Mouse (Mus musculus) left cerebral cortex, adult 2 months (tissue): ENCODE data around the gene Rpl12. TPM values are rescaled to one million over a fixed set of nuclear protein-coding genes. Genes with fewer than 3 reads are reported as not detected.

Experiments
- DNase-seq, 2 experiments: peaks; one replicate each; pipeline ENCODE4 v3.0.0; 2021 to 2022; ENCODE audit warnings: low spot score in 2 of 2, mixed read lengths in 1 of 2; ENCODE audit errors: extremely low spot score in 1 of 2
- H3K27ac ChIP-seq: fragments of 200-600 bp; 2 replicates; pipeline ENCODE4 v1.8.1; 2022
- H3K4me3 ChIP-seq: fragments of 200-600 bp; 2 replicates; pipeline ENCODE4 v1.8.1; 2022
- CTCF ChIP-seq: fragments of 200-600 bp; IDR thresholded peaks from 2 replicates; pipeline ENCODE4 v1.8.1; 2022; ENCODE audit warnings: antibody characterized with exemption, mild to moderate bottlenecking, moderate library complexity
- intact Hi-C: fragments of 180-260 bp; cut with DNase I; formaldehyde crosslinking; loops from one replicate; pipeline ENCODE4 v1.15.1; 2025
- total RNA-seq, 2 experiments: library from RNA; stranded (reverse); gene quantifications; 2 replicates each; pipeline ENCODE4 v1.2.3; 2021

Gene Rpl12
- total RNA-seq, 2 experiments from 2014 or later: 110 to 129 TPM

GRCm38 (mm10) chr2:32923551-32924250, 37.7 kb upstream of the Rpl12 start:
- Histone ChIP-seq H3K4me3 (no peak overlapping the region), H3K27ac (no peak overlapping the region)
- no peak for DNase-seq
- no peak for TF ChIP-seq CTCF
- intact Hi-C loops: no loop called here

- no peak for TF ChIP-seq CTCF
- no peak for DNase-seq
- intact Hi-C loops: no loop called here
- no peak overlapping the region for H3K4me3 ChIP-seq
- H3K27ac ChIP-seq: no peak overlapping the region
These were observed 37.0 kb upstream of the Rpl12 start for GRCm38 (mm10) chr2:32924306-32924844.

GRCm38 (mm10) chr2:32926330-32927075, 34.9 kb upstream of the Rpl12 start:
- H3K27ac ChIP-seq: no peak overlapping the region
- no peak for DNase-seq
- H3K4me3 ChIP-seq: no peak overlapping the region
- no peak for TF ChIP-seq CTCF
- intact Hi-C loops: loop anchor here (5.0 kb wide), 1 partner anchor 149 kb away; the partner anchor contains the start of genes Ptrh1 and Ttc16

GRCm38 (mm10) chr2:32927624-32928234, 33.6 kb upstream of the Rpl12 start:
- Histone ChIP-seq H3K27ac (no peak overlapping the region), H3K4me3 (no peak overlapping the region)
- TF ChIP-seq CTCF: no peak
- no peak for DNase-seq
- intact Hi-C loops: loop anchor here (1.0 to 5.0 kb wide), 2 partner anchors 63 to 150 kb away; partner anchors contain the start of genes Ptrh1 and Ttc16

GRCm38 (mm10) chr2:32928235-32928946, 33.0 kb upstream of the Rpl12 start:
- H3K27ac ChIP-seq: no peak overlapping the region
- DNase-seq: peak; percentile 68 to 80
- TF ChIP-seq CTCF: peak; percentile 84
- intact Hi-C loops: loop anchor here (1.0 to 5.0 kb wide), 2 partner anchors 64 to 151 kb away; partner anchors contain the start of genes Ptrh1 and Ttc16
- no peak overlapping the region for H3K4me3 ChIP-seq

GRCm38 (mm10) chr2:32928947-32929829, 32.2 kb upstream of the Rpl12 start:
- intact Hi-C loops: loop anchor here (1.0 to 5.0 kb wide), 2 partner anchors 65 to 152 kb away; partner anchors contain the start of genes Ptrh1 and Ttc16
- Histone ChIP-seq H3K27ac (no peak overlapping the region), H3K4me3 (no peak overlapping the region)
- TF ChIP-seq CTCF: no peak
- no peak for DNase-seq

GRCm38 (mm10) chr2:32931730-32932129, 29.6 kb upstream of the Rpl12 start:
- H3K4me3 ChIP-seq: no peak overlapping the region

GRCm38 (mm10) chr2:32938741-32939140, 22.6 kb upstream of the Rpl12 start:
- no peak overlapping the region for H3K4me3 ChIP-seq
- intact Hi-C loops: no loop called here
- DNase-seq: no peak
- H3K27ac ChIP-seq: no peak overlapping the region
- TF ChIP-seq CTCF: no peak

More at GRCm38 (mm10) chr2:32931730-32932129, 29.6 kb upstream of the Rpl12 start:
- no peak for DNase-seq
- no peak overlapping the region for H3K27ac ChIP-seq
- intact Hi-C loops: no loop called here
- no peak for TF ChIP-seq CTCF

GRCm38 (mm10) chr2:32939418-32939817, 21.9 kb upstream of the Rpl12 start:
- intact Hi-C loops: no loop called here
- no peak for DNase-seq
- TF ChIP-seq CTCF: peak; percentile 69
- Histone ChIP-seq H3K27ac (no peak overlapping the region), H3K4me3 (no peak overlapping the region)

- no peak overlapping the region for H3K27ac ChIP-seq
- no peak overlapping the region for H3K4me3 ChIP-seq
- TF ChIP-seq CTCF: no peak; the same call in 1 of the 2 replicates
- DNase-seq: no peak
- intact Hi-C loops: no loop called here
These were observed 20.9 kb upstream of the Rpl12 start for GRCm38 (mm10) chr2:32940483-32940882.
